Mouse (Mus musculus) cortical plate, adult 2 months (tissue): Measurements from ENCODE around the gene Traip.

Source experiments
- CTCF ChIP-seq: fragments of 200-500 bp; IDR thresholded peaks from 2 replicates; pipeline ENCODE4 v1.5.1; 2011; ENCODE audit warnings: mild to moderate bottlenecking, control low read depth, low read length; ENCODE audit not compliant: insufficient read depth; ENCODE audit errors: extremely low read depth
- POLR2A ChIP-seq: fragments of 200-500 bp; IDR thresholded peaks from 2 replicates; pipeline ENCODE4 v1.6.1; 2011; ENCODE audit warnings: mild to moderate bottlenecking, low read length, control low read depth; ENCODE audit not compliant: insufficient read depth; ENCODE audit errors: extremely low read depth

DNA sequence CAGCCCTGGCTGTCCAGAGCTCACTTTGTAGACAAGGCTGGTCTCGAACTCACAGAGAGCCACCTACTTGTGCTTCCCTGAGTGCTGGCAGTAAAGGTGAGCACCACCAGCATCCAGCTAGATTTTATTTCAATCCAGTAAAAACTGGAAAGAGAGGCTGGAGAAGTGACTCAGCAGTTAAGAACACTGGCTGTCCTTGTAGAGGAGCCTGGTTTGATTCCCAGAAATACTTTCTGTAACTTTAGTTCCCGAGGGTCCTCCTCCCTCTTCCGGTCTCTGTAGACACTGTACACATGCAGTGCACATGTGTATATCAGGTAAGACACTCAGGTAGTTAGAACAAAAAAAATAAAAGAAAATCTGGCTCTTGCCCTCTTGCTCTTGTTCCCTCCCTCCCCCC, 38.0 kb downstream of the Traip start:
- TF ChIP-seq POLR2A (no peak), CTCF (no peak)
